Mouse (Mus musculus) left cerebral cortex, adult 9 months (tissue): ENCODE measurements at regions not wholly inside any gene's neighbourhood (a gene's known extent, or its start where the extent isn't known, plus 50 kb on each side); places are given as distances from the start of the nearest gene placed in this dataset.
A peak's percentile ranks its signal among the peaks of the same experiment; 100 is the strongest.

Experiments
- DNase-seq, 2 experiments: peaks; one replicate each; pipeline ENCODE4 v3.0.0; 2022; ENCODE audit warnings: low spot score in 2 of 2

- DNase-seq: peak in 1 of 2 experiments; percentile 60
Measured at GRCm38 (mm10) chr13:97652279-97652678, 108.2 kb downstream of the Gm10260 start.

- DNase-seq: no peak
Measured at GRCm38 (mm10) chr13:97651761-97652160, 108.7 kb downstream of the Gm10260 start.

- no peak for DNase-seq
Measured at GRCm38 (mm10) chr13:97651176-97651575, 109.3 kb downstream of the Gm10260 start.

DNA sequence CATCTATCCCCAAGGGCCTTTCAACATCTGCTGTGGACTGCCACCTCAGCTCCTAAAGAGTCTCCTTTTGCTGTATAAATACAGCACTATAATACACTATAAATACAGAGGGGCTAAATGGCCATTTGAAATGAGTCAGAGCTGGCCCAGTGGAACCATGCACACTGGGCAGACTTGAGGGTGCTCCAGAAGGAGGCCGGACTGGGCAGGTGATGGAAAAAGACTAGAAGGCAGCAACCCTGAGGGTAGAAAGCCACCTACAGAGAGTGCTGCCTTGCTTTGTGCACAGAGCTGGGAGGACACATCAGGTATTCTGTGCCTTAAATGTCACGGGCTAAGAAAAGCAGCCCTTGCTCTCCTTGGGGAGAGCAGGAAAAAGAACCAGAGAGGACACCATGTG is 110.2 kb downstream of the Gm10260 start:
- no peak for DNase-seq

DNA sequence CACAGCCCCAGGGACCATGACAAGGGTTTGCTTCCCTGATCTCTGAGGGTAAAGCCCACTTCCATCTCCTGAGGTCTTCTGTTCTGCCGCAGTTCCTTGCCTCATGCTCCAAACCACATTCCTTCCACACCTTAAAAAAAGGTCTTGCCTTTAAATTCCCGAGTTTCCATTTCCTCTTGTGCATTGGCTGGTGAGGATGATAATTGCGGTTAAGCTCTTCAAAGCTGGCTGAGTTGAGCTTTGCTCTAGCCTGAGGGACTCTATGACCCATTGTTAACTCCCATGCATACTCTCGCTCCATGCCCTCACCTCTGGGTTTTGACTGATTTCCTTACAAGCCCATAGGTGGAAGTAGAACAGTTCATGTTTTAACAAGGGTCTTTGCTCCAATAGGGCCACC is 112.9 kb downstream of the Gm10260 start:
- no peak for DNase-seq

- no peak for DNase-seq
Measured at GRCm38 (mm10) chr13:97646021-97646385, 114.4 kb downstream of the Gm10260 start.

GRCm38 (mm10) chr13:97645107-97646020 is 115.1 kb downstream of the Gm10260 start:
- no peak for DNase-seq

- no peak for DNase-seq
Measured at GRCm38 (mm10) chr13:97640236-97640635, 120.2 kb downstream of the Gm10260 start.

DNA sequence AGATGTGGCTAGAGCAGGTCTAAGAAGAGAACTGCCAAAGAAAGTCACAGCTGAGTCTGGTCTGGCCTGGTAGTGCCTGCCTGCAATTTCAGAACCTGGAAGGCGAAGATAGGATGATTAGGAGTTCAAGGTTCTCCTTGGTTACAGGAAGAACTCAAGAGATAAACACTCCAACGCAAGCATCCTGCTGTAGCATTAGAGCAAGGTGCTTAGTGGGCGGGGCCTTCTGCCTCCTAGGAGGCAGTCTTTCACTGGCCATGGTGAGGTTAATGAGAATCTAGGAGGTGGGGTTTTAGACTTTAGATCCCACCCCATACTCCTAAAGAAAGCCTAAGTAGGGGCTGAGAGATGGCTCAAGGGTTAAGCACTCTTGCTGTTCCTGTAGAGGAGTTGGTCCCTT is 120.8 kb downstream of the Gm10260 start:
- DNase-seq: no peak

GRCm38 (mm10) chr13:97638457-97639088 is 121.9 kb downstream of the Gm10260 start:
- no peak for DNase-seq

GRCm38 (mm10) chr13:97637506-97637905 is 122.9 kb downstream of the Gm10260 start:
- no peak for DNase-seq

DNA sequence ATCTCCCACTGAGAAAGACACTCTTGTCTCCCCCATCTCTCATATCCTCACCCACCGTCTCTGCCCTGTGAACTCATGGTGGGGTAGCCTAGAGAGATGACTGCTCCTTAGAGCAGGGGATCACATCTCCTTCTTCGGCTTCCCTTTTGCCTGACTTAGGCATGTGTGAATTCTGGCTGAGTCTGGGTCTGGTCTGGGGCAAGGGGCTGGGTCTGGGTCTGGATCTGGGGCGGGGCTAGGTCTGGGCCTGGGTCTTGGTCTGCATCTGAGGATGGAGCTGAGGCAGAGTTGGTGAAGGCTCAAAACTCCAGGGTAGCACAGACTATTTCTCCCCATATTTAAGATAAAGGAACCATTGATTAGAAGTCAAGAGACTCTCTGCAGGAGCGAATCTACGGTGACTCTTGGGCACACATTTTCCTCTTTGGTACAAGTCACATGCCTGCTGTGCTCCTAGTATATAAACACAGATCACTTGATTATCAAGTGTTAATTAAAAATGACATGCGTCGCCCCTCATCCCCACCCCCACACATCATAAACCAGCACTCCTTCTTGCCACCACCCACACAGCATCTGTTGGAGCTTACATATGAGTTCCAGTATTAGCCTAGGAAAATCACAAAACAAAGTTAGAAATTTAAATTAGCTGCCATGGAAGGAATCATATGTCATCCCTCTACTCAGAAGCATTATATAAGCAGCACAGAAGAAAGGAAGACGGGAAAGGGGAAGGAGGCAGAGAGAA is 126.2 kb downstream of the Gm10260 start:
- peak; percentile 77 to 82 for DNase-seq

DNA sequence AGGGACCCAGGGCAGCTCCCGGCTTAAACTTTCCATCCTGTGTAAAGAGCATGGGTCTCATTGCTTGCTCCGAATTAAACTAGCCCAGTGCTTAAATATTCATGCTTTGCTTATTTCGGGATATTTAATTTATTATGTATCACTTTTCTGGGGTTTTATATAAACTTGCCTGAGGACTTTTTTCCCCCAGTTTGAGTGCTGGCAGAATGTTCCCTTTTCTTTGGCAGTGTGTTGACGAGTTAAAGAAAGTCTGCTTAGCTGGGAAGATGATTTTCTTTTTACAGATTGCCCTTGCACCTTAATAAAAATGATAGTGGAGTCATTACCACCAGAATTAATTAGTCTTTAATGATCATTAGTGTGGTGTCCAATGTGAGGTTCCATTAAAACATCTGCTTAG is 126.9 kb downstream of the Gm10260 start:
- no peak for DNase-seq

DNA sequence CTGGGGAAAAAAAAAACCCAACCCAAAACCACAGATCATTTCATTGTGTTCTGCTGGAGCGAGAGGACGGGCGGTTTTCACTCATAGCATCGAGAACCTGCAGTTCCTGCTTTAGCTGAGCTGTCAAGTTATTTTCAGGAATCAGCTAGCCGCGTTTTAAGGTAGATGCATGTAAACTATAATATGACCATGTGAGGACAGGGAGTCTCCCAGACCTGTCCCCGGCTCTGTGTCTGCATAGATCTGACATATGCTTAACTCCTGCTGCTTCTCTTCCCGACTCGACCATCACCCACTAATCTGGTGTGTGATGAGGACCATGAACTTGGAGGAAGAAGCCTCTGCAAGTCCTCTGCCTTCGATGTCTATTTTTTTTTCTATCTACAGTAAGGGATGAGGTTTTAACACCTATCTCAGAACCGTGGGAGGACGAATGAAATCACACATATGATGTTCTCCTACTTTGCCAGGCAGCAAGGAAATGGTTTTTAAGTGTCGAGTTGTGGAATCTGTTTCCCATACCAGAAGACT is 128.5 kb downstream of the Gm10260 start:
- peak in 1 of 2 experiments; percentile 70 for DNase-seq

DNA sequence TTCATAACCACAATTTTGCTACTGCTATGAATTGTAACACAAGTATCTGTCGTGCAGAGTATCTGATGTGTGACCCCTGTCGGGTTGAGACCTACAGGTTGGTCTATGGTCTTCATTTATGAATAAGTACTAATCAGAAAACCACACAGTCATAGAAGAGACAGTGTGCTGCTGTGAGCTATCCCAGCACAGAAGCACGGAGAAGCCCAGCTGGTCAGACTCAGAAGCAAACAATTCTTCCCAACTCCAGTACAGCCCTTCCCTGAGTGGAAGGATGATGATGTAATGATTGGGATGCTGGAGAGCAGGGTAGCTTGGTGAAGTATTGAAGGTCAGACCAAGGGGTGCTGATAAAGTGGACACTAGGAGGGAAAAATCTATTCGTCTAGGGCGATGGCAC is 129.5 kb downstream of the Gm10260 start:
- no peak for DNase-seq

GRCm38 (mm10) chr13:97628608-97629007 is 131.8 kb downstream of the Gm10260 start:
- DNase-seq: peak in 1 of 2 experiments; percentile 63

GRCm38 (mm10) chr13:97627247-97627646 is 133.2 kb downstream of the Gm10260 start:
- DNase-seq: peak in 1 of 2 experiments; percentile 48

- no peak for DNase-seq
Measured at GRCm38 (mm10) chr13:97626786-97627185, 133.6 kb downstream of the Gm10260 start.

DNA sequence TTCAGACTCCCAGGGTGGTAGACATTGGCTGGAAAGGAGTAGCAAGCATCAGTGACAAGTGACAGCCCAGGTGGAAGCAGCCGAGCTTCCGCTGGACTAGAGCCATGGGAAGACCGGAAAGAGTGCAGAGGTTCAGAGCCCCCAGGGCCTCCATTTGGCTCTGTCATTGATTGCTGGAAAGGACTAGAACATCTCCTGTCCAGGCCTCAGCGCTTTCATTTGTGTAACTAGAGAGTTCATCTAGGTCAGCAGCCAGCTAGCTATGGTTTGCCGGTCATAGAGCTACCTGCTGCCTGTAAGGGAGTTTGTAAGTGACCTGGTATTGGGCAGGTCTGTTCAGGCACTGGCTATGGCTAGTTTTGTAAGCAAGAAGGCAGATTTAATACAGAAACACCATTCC is 134.3 kb downstream of the Gm10260 start:
- DNase-seq: no peak

DNA sequence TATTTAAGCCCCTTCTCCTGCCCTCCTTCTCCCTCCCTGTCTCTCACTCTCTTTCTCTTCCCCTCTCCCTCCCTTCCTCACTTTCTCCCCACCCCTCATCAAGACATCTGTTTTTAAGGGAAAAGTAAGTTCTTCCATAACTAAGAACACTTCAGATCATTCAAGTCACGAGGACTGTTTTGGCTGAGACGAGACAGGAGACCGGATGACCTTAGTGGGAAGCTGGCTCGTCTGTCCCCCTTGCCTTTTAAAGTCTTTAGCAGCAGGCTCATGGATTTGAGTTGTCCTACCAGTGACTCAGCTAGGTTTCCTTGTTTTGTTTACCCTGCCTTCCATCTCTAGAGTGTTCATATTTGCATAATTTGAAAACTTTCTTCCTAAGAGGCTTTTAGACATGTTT is 135.0 kb downstream of the Gm10260 start:
- DNase-seq: no peak

DNA sequence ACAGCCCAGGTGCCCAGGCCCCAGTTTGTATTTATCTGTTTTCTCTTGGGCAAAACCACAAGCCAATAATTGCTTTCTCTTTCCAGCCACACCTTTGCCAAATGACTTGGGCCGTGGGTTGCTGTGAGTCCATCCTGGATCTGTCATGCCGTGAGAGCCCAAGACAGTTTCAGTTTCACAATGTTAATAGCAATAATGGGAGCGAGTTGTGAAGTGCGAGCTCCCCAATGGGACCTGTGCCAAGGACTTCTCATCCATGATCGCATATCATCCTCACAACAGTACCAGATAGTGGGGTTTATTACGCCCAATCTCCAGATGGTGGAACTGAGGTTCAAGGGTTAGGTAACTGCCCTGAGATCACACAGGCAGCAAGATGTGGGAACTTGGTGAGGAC is 142.2 kb downstream of the Gm10260 start:
- DNase-seq: no peak

GRCm38 (mm10) chr13:97617511-97618189 is 142.8 kb downstream of the Gm10260 start:
- no peak for DNase-seq
